Mouse (Mus musculus): ENCODE data around the gene Enpp3.

DNA sequence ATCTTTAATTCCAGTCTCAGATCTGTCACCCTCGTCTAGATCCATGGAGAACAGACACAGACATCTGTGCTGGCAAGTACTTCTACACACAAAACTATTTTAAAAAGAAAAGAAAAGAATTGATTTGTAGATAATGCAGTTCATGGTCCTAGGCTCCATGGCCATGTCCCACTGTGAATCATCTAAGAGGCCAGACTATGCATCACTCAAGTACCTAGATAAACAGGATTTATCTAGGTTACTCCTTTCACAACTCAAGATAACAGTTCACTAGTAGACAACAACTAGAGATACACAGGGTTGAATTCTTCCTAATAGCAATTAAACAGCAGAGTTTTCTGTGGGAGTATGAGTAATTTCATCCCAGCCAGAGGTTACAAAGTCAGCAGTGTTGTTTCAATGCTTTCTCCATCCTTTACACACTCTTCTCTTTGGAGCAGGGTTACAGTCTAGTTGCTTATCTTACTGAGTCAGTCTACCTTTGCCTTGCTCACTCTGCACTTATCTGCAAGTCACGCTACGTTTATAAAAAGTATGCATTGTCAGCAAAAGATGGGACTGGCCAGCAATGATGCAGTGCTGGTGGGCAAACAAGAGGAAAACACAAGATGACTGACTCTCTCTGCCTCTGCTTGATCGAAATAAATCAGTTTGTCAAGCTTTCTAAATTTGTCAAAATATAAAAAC is 20.5 kb downstream of the Enpp3 start:
- TF ChIP-seq CTCF (IDR thresholded peaks at IDR 0.05; ENCODE audit: extremely low read depth, insufficient read depth, low read length) (no peak), POLR2A (IDR thresholded peaks at IDR 0.05; ENCODE audit: extremely low read depth, insufficient read depth, low read length) (no peak)

Measured in cortical plate, adult 2 months (tissue).